Mouse (Mus musculus) midbrain, embryonic 12.5 days (tissue): ENCODE measurements at regions not wholly inside any gene's neighbourhood (a gene's known extent, or its start where the extent isn't known, plus 50 kb on each side); places are given as distances from the start of the nearest gene placed in this dataset.

ENCODE experiments used
- ATAC-seq: fragments of 200-750 bp; cut with Nextera tagmentation; 2 replicates; pipeline ENCODE4 v1.8.0; 2017; ENCODE audit warnings: low read depth, moderate TSS enrichment, moderate library complexity; ENCODE audit not compliant: low FRiP score
- H3K27ac ChIP-seq: fragments of 300-500 bp; sonication (generic); replicated peaks from 2 replicates; pipeline ENCODE4 v1.5.1; 2016; ENCODE audit warnings: mild to moderate bottlenecking
- H3K27me3 ChIP-seq: fragments of 300-500 bp; sonication (generic); 2 replicates; pipeline ENCODE4 v1.6.1; 2016; ENCODE audit warnings: mild to moderate bottlenecking
- H3K36me3 ChIP-seq: fragments of 300-500 bp; sonication (generic); 2 replicates; pipeline ENCODE4 v1.6.1; 2016
- H3K4me1 ChIP-seq: fragments of 300-500 bp; sonication (generic); 2 replicates; pipeline ENCODE4 v1.6.1; 2016
- H3K4me2 ChIP-seq: fragments of 300-500 bp; sonication (generic); replicated peaks from 2 replicates; pipeline ENCODE4 v1.6.1; 2016; ENCODE audit warnings: mild to moderate bottlenecking, moderate library complexity
- H3K4me3 ChIP-seq: fragments of 300-500 bp; sonication (generic); 2 replicates; pipeline ENCODE4 v1.5.1; 2016; ENCODE audit warnings: mild to moderate bottlenecking
- H3K9ac ChIP-seq: fragments of 300-500 bp; sonication (generic); replicated peaks from 2 replicates; pipeline ENCODE4 v1.6.1; 2016; ENCODE audit warnings: mild to moderate bottlenecking, moderate library complexity
- H3K9me3 ChIP-seq: fragments of 300-500 bp; sonication (generic); 2 replicates; pipeline ENCODE4 v1.6.1; 2016; ENCODE audit warnings: mild to moderate bottlenecking
- WGBS: fragments of 180-500 bp; shearing (Covaris S2); methylation state at CpG from one replicate; pipeline ENCODE4 v1.1.7; 2016; 5-methylcytosine and 5-hydroxymethylcytosine counted together

GRCm38 (mm10) chr8:51032386-51032785 lies 2188.6 kb upstream of the Tenm3 start:
- ATAC-seq = no peak
- H3K9me3 ChIP-seq = no peaks in the 10 kb centered on the region
- no peaks in the 10 kb centered on the region for H3K4me1 ChIP-seq
- no peak overlapping the region for H3K27ac ChIP-seq
- no peak overlapping the region for H3K9ac ChIP-seq
- H3K4me3 ChIP-seq = no peak overlapping the region
- H3K36me3 ChIP-seq = no peaks in the 10 kb centered on the region
- no peak overlapping the region for H3K4me2 ChIP-seq
- no peaks in the 10 kb centered on the region for H3K27me3 ChIP-seq
- WGBS = 55% methylated on average over 3 of the region's 3 CpGs

- Histone ChIP-seq H3K9ac (no peak overlapping the region), H3K4me2 (no peak overlapping the region), H3K4me1 (no peaks in the 10 kb centered on the region), H3K9me3 (no peaks in the 10 kb centered on the region), H3K27ac (no peak overlapping the region), H3K27me3 (no peaks in the 10 kb centered on the region), H3K36me3 (no peaks in the 10 kb centered on the region), H3K4me3 (no peak overlapping the region)
- WGBS = 92% methylated on average over 3 of the region's 3 CpGs
- ATAC-seq = no peak
Observed at GRCm38 (mm10) chr8:51010508-51010907, 2166.8 kb upstream of the Tenm3 start.

GRCm38 (mm10) chr8:50967386-50967785 lies 2123.6 kb upstream of the Tenm3 start:
- WGBS = 54% methylated on average over 4 of the region's 4 CpGs
- H3K36me3 ChIP-seq = no peaks in the 10 kb centered on the region
- H3K9ac ChIP-seq = no peak overlapping the region
- no peak overlapping the region for H3K4me3 ChIP-seq
- ATAC-seq = no peak
- no peaks in the 10 kb centered on the region for H3K4me1 ChIP-seq
- H3K27me3 ChIP-seq = no peaks in the 10 kb centered on the region
- no peak overlapping the region for H3K4me2 ChIP-seq
- H3K9me3 ChIP-seq = no peaks in the 10 kb centered on the region
- no peak overlapping the region for H3K27ac ChIP-seq

DNA sequence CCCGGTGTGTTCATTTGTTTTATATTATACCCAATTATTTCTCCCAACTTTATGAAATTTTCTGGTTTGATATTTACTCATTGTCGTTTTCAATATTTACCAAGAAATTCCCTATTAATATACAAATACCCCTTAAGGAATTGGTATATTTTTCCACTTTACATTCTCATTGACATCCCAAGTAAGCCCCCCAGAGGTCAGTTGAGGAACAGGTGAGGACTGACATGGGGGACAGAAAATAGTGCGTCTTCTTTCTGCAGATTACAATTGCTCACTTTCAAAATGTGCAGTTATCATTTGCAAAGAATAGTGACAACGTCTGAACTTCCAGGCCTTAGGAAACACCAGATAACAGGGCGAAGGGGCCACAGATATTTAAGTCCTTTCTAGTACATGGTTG lies 2073.8 kb upstream of the Tenm3 start:
- Histone ChIP-seq H3K9me3 (no peaks in the 10 kb centered on the region), H3K4me3 (no peak overlapping the region; the same call in 1 of the 2 replicates), H3K27ac (no peak overlapping the region), H3K4me2 (peak overlapping the region; percentile 96; the same call in 1 of the 2 replicates), H3K27me3 (peaks cover 14% of the 10 kb centered on the region), H3K4me1 (peaks cover 11% of the 10 kb centered on the region; the same call in 1 of the 2 replicates), H3K9ac (no peak overlapping the region), H3K36me3 (no peaks in the 10 kb centered on the region)
- WGBS = 21% methylated on average over 5 of the region's 5 CpGs
- ATAC-seq = no peak

- peak overlapping the region; percentile 72 for H3K4me3 ChIP-seq
- peak overlapping the region; percentile 96 for H3K4me2 ChIP-seq
- under 1% methylated on average over 8 of the region's 8 CpGs for WGBS
- H3K27ac ChIP-seq = peak overlapping the region; percentile 56
- no peaks in the 10 kb centered on the region for H3K9me3 ChIP-seq
- H3K4me1 ChIP-seq = peaks cover 11% of the 10 kb centered on the region; the same call in 1 of the 2 replicates
- peak overlapping the region; percentile 67 for H3K9ac ChIP-seq
- peaks cover 14% of the 10 kb centered on the region for H3K27me3 ChIP-seq
- ATAC-seq = peak; percentile 3; the same call in 1 of the 2 replicates
- H3K36me3 ChIP-seq = no peaks in the 10 kb centered on the region
Observed at GRCm38 (mm10) chr8:50916733-50917113, 2073.0 kb upstream of the Tenm3 start.

DNA sequence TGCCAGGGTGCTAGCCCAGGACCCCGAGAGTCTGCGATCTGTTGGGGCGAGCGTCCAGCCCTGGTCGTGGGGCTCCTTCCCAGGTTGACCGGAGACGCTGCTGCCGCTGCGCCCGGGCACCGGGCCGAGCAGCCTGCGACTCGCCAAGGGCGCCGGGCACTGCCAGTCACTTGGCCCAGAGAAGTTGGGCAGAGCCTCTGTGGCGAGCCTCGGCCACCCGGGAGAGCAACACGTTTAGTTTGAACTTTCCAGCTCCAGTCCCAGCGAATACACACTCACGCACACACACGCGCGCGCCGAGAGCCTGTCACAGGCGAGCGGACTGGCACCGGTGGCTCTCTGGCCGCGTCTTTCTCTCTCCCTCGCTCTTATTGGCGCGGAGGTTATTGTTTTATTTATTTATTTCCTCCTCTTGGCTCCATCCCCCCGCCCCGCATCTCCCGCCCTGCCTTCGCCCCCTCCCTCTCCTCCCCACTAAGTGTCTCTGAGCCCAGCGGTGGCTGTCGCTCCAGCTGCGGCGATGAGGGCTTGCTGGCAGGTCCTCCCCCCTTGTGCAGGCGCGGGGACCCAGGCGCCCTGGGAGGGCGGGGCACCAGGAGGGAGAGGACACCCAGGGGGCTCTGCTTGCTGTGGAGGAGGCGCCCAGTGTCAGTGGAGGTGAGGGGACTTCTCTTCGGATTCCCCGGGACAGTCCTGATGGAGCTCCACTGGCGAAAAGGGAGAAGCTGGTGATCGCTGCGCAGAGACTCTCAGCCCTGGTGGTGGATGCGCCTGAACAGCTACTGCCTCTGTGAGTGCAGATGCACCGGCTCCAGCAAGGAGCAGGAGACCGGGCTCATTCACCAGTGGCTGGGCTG lies 2072.4 kb upstream of the Tenm3 start:
- H3K4me3 ChIP-seq = peak overlapping the region; percentile 72
- H3K36me3 ChIP-seq = no peaks in the 10 kb centered on the region
- ATAC-seq = peak; percentile 84
- peaks cover 11% of the 10 kb centered on the region; the same call in 1 of the 2 replicates for H3K4me1 ChIP-seq
- H3K9me3 ChIP-seq = no peaks in the 10 kb centered on the region
- under 1% methylated on average over 54 of the region's 56 CpGs for WGBS
- peak overlapping the region; percentile 96 for H3K4me2 ChIP-seq
- peak overlapping the region; percentile 56 for H3K27ac ChIP-seq
- H3K9ac ChIP-seq = peak overlapping the region; percentile 67
- H3K27me3 ChIP-seq = peaks cover 14% of the 10 kb centered on the region

GRCm38 (mm10) chr8:50915259-50915875 lies 2071.6 kb upstream of the Tenm3 start:
- under 1% methylated on average over 22 of the region's 22 CpGs for WGBS
- peak; percentile 25 for ATAC-seq
- H3K27me3 ChIP-seq = peaks cover 14% of the 10 kb centered on the region

DNA sequence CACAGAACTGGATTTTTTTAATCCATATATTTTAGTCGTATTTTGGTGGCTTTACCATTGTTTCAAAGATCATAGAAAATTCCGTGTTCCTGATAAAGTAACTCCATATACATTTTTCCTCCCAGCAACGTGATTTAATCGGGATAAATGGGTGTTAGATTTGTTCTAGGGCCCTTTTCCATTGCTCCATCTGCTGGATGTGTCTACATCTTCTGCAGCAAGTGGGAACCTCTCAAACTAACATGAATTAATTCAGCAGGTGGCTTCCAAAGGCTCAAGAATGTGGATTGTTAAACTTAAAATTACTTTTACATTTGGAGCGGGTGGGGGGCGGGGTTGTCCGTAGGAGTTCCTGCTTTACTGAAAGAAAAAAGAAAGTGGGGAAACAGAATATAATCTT lies 2070.9 kb upstream of the Tenm3 start:
- no peak overlapping the region for H3K27ac ChIP-seq
- H3K9me3 ChIP-seq = no peaks in the 10 kb centered on the region
- peaks cover 11% of the 10 kb centered on the region; the same call in 1 of the 2 replicates for H3K4me1 ChIP-seq
- H3K36me3 ChIP-seq = no peaks in the 10 kb centered on the region
- H3K4me3 ChIP-seq = peak overlapping the region; percentile 72
- WGBS = 18% methylated on average over 7 of the region's 7 CpGs
- H3K9ac ChIP-seq = peak overlapping the region; percentile 67
- ATAC-seq = no peak
- H3K27me3 ChIP-seq = peaks cover 14% of the 10 kb centered on the region
- peak overlapping the region; percentile 96 for H3K4me2 ChIP-seq

More at GRCm38 (mm10) chr8:50915259-50915875, 2071.6 kb upstream of the Tenm3 start:
- Histone ChIP-seq H3K9me3 (no peaks in the 10 kb centered on the region), H3K4me2 (peak overlapping the region; percentile 96), H3K27ac (0 out of 2 replicates have a peak overlapping the region, but pooled peaks have one; percentile 56), H3K9ac (peak overlapping the region; percentile 67), H3K4me1 (peaks cover 11% of the 10 kb centered on the region; the same call in 1 of the 2 replicates), H3K4me3 (peak overlapping the region; percentile 72), H3K36me3 (no peaks in the 10 kb centered on the region)

GRCm38 (mm10) chr8:50878198-50878597 lies 2034.4 kb upstream of the Tenm3 start:
- Histone ChIP-seq H3K4me3 (no peak overlapping the region), H3K27me3 (no peaks in the 10 kb centered on the region), H3K9me3 (no peaks in the 10 kb centered on the region), H3K4me2 (no peak overlapping the region), H3K36me3 (no peaks in the 10 kb centered on the region), H3K27ac (no peak overlapping the region), H3K9ac (no peak overlapping the region), H3K4me1 (no peaks in the 10 kb centered on the region)
- 87% methylated on average over 5 of the region's 5 CpGs for WGBS
- ATAC-seq = no peak
